25 mouse cellular contexts compared by ENCODE assay signal in the genomic region with DNA sequence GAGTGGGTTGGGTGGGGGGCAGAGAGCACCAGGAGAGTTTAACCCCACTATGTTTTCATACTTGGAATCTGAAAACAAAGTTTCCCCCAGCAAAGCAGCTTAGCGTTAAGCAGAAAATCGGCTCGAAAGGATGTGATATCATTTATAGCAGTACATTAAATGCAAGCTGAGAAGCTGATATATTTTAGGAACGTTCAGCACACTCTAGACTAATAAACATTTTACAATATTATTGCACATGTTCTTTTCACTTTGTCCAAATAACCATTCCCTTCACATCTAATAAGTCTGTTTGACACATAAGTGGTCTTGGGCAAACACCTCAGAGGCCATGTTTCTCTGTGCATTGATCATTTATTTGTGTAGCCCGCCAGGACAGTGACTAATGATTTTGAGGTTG. TPM values are rescaled to one million over a fixed set of nuclear protein-coding genes. Genes with fewer than 3 reads are reported as not detected.
DNase-seq lines count a peak whose midpoint lies in the region; ATAC-seq lines count a peak whose summit lies in the region.
"Had no signal": no experiment of that assay in that cellular context is flagged by ENCODE, and none has a peak within 500 bp of the region (broad histone marks: within the 10 kb centered on the region; RNA-seq: fewer than 3 reads in every experiment).

No protein-coding gene starts in this region.

- H3K4me2 ChIP-seq in limb, embryonic 12.5 days = no peak overlapping the region
- peak overlapping the region; percentile 17; the same call in 1 of the 2 replicates for H3K4me2 ChIP-seq in limb, embryonic 13.5 days (replicated peaks)
- no peak overlapping the region for H3K4me2 ChIP-seq in limb, embryonic 15.5 days
- H3K4me2 ChIP-seq in midbrain, embryonic 11.5 days = no peak overlapping the region
- H3K4me2 ChIP-seq: embryonic facial prominence, embryonic 12.5 days; forebrain, embryonic 13.5 days; forebrain, embryonic 15.5 days had no signal

- peak; percentile 35; the same call in 1 of the 2 replicates for ATAC-seq in limb, embryonic 12.5 days (ENCODE audit: insufficient number of reproducible peaks, insufficient read depth, low FRiP score, low TSS enrichment, low read depth)
- ATAC-seq in limb, embryonic 13.5 days (ENCODE audit: low FRiP score, low read depth) = peak; percentile 57; the same call in 1 of the 2 replicates
- ATAC-seq in limb, embryonic 15.5 days (ENCODE audit: insufficient number of reproducible peaks, low FRiP score, low TSS enrichment, low read depth) = no peak
- ATAC-seq in midbrain, embryonic 11.5 days (ENCODE audit: low FRiP score) = no peak
- ATAC-seq: activated CD4-positive, CD25-positive, alpha-beta regulatory T cell, adult 4 months; CD4-positive, CD25-positive, alpha-beta regulatory T cell, adult 4 months; forebrain, embryonic 13.5 days; forebrain, embryonic 15.5 days; Patski had no signal

- H3K9ac ChIP-seq in limb, embryonic 12.5 days (replicated peaks) = no peak overlapping the region
- H3K9ac ChIP-seq in limb, embryonic 13.5 days = no peak overlapping the region
- no peak overlapping the region for H3K9ac ChIP-seq in limb, embryonic 15.5 days
- no peak overlapping the region for H3K9ac ChIP-seq in midbrain, embryonic 11.5 days (ENCODE audit: low read length)
- H3K9ac ChIP-seq: embryonic facial prominence, embryonic 12.5 days; forebrain, embryonic 13.5 days; forebrain, embryonic 15.5 days had no signal

- H3K27ac ChIP-seq in limb, embryonic 12.5 days = peak overlapping the region; percentile 59
- H3K27ac ChIP-seq in limb, embryonic 10.5 days = no peak overlapping the region
- H3K27ac ChIP-seq in limb, embryonic 13.5 days = peak overlapping the region; percentile 70; the same call in 1 of the 2 replicates
- peak overlapping the region; percentile 38; the same call in 1 of the 2 replicates for H3K27ac ChIP-seq in limb, embryonic 15.5 days
- H3K27ac ChIP-seq in midbrain, embryonic 11.5 days (ENCODE audit: low read depth, low read length) = no peak overlapping the region
- H3K27ac ChIP-seq: embryonic facial prominence, embryonic 10.5 days; embryonic facial prominence, embryonic 12.5 days; forebrain, embryonic 13.5 days; forebrain, embryonic 15.5 days had no signal

- peaks cover 12% of the 10 kb centered on the region; the same call in 1 of the 2 replicates for H3K4me1 ChIP-seq in limb, embryonic 12.5 days (replicated peaks)
- no peaks in the 10 kb centered on the region for H3K4me1 ChIP-seq in limb, embryonic 10.5 days
- peaks cover 21% of the 10 kb centered on the region for H3K4me1 ChIP-seq in limb, embryonic 13.5 days
- peaks cover 7% of the 10 kb centered on the region; the same call in 1 of the 2 replicates for H3K4me1 ChIP-seq in limb, embryonic 15.5 days
- no peaks in the 10 kb centered on the region for H3K4me1 ChIP-seq in midbrain, embryonic 11.5 days (ENCODE audit: control insufficient read depth, insufficient read depth, low read length)
- H3K4me1 ChIP-seq: embryonic facial prominence, embryonic 10.5 days; embryonic facial prominence, embryonic 12.5 days; forebrain, embryonic 13.5 days; forebrain, embryonic 15.5 days had no signal

- H3K4me3 ChIP-seq in limb, embryonic 12.5 days (replicated peaks) = no peak overlapping the region
- no peak overlapping the region for H3K4me3 ChIP-seq in limb, embryonic 10.5 days
- H3K4me3 ChIP-seq in limb, embryonic 13.5 days = no peak overlapping the region
- H3K4me3 ChIP-seq in limb, embryonic 15.5 days = no peak overlapping the region
- H3K4me3 ChIP-seq in midbrain, embryonic 11.5 days (ENCODE audit: low read depth, low read length) = no peak overlapping the region
- H3K4me3 ChIP-seq: embryonic facial prominence, embryonic 10.5 days; embryonic facial prominence, embryonic 12.5 days; forebrain, embryonic 13.5 days; forebrain, embryonic 15.5 days had no signal

- H3K9me3 ChIP-seq in limb, embryonic 12.5 days = no peaks in the 10 kb centered on the region
- no peaks in the 10 kb centered on the region for H3K9me3 ChIP-seq in limb, embryonic 10.5 days (replicated peaks)
- H3K9me3 ChIP-seq in limb, embryonic 13.5 days = no peaks in the 10 kb centered on the region
- no peaks in the 10 kb centered on the region for H3K9me3 ChIP-seq in limb, embryonic 15.5 days
- H3K9me3 ChIP-seq in midbrain, embryonic 11.5 days (ENCODE audit: control insufficient read depth, low read length) = no peaks in the 10 kb centered on the region
- H3K9me3 ChIP-seq: embryonic facial prominence, embryonic 10.5 days; embryonic facial prominence, embryonic 12.5 days; forebrain, embryonic 13.5 days; forebrain, embryonic 15.5 days had no signal

- 56% methylated on average over 5 of the region's 5 CpGs for WGBS in limb, embryonic 12.5 days
- WGBS in limb, embryonic 10.5 days = 88% methylated on average over 5 of the region's 5 CpGs
- 32% methylated on average over 5 of the region's 5 CpGs for WGBS in limb, embryonic 13.5 days
- 41% methylated on average over 5 of the region's 5 CpGs for WGBS in limb, embryonic 15.5 days
- WGBS in midbrain, embryonic 11.5 days = 87% methylated on average over 5 of the region's 5 CpGs

- DNase-seq in limb, embryonic 10.5 days (ENCODE audit: low spot score) = no peak
- no peak for DNase-seq in midbrain, embryonic 11.5 days (ENCODE audit: low spot score, missing footprints)
- DNase-seq: adrenal gland, adult 8-10 months; adrenal gland, postnatal 14 days; adrenal gland, postnatal 36 days; B cell, adult 2 months; cerebellum, adult 11-12 months; cerebellum, adult 2 months; cerebellum, adult 9-10 months; cerebellum, postnatal 10 days; cerebellum, postnatal 25 days had no signal

- peaks cover 35% of the 10 kb centered on the region for H3K27me3 ChIP-seq in limb, embryonic 12.5 days
- H3K27me3 ChIP-seq in limb, embryonic 10.5 days (ENCODE audit: low read depth, poor library complexity, severe bottlenecking) = peaks cover 68% of the 10 kb centered on the region
- peaks cover 40% of the 10 kb centered on the region for H3K27me3 ChIP-seq in limb, embryonic 13.5 days
- peaks cover 32% of the 10 kb centered on the region for H3K27me3 ChIP-seq in limb, embryonic 15.5 days
- no peaks in the 10 kb centered on the region for H3K27me3 ChIP-seq in midbrain, embryonic 11.5 days (ENCODE audit: control insufficient read depth, insufficient read depth, low read length)
- H3K27me3 ChIP-seq: Patski had no signal

- no peaks in the 10 kb centered on the region for H3K36me3 ChIP-seq in limb, embryonic 12.5 days
- H3K36me3 ChIP-seq in limb, embryonic 10.5 days = no peaks in the 10 kb centered on the region
- H3K36me3 ChIP-seq in limb, embryonic 13.5 days = no peaks in the 10 kb centered on the region
- no peaks in the 10 kb centered on the region for H3K36me3 ChIP-seq in limb, embryonic 15.5 days
- no peaks in the 10 kb centered on the region for H3K36me3 ChIP-seq in midbrain, embryonic 11.5 days (ENCODE audit: control insufficient read depth, insufficient read depth, low read length)
- H3K36me3 ChIP-seq: embryonic facial prominence, embryonic 10.5 days; embryonic facial prominence, embryonic 12.5 days; forebrain, embryonic 15.5 days; G1E had no signal

RNA-seq across cellular contexts. Expression of gene Gm12830, which starts 17.4 kb away (rescaled TPM):
- not detected in 2 replicates for polyA plus RNA-seq in limb, embryonic 12.5 days (2016; fragmentation: Nextera tagmentation; extraction: Ambion mirVana)
- polyA plus RNA-seq in limb, embryonic 10.5 days (2016; fragmentation: Nextera tagmentation; extraction: Ambion mirVana) = not detected in 2 replicates
- not detected in 2 replicates for polyA plus RNA-seq in limb, embryonic 13.5 days (2015; fragmentation: Nextera tagmentation; extraction: Ambion mirVana)
- polyA plus RNA-seq in limb, embryonic 15.5 days (2015; fragmentation: Nextera tagmentation; extraction: Ambion mirVana) = not detected in 2 replicates
- polyA plus RNA-seq in midbrain, embryonic 11.5 days (2014; fragmentation: Nextera tagmentation; extraction: Ambion mirVana) = not detected in 2 replicates
- polyA plus RNA-seq: activated CD4-positive, CD25-positive, alpha-beta regulatory T cell, adult 4 months; CD4-positive, CD25-positive, alpha-beta regulatory T cell, adult 4 months; cerebellum, adult 2 months; cortical plate, adult 2 months; embryonic facial prominence, embryonic 10.5 days; embryonic facial prominence, embryonic 12.5 days; embryonic facial prominence, embryonic 14.5 days; forebrain, embryonic 11.5 days; forebrain, embryonic 13.5 days; forebrain, embryonic 15.5 days; G1E; Patski had no signal

Comparison
In these comparisons a context has a peak if more than half of its experiments do, and no peak if none do; other contexts are left out.
1. ATAC-seq: peak in limb, embryonic 12.5 days (single experiment) and limb, embryonic 13.5 days (single experiment); none in limb, embryonic 15.5 days (single experiment) and midbrain, embryonic 11.5 days (single experiment).
2. H3K27ac ChIP-seq: peak in limb, embryonic 12.5 days (single experiment), limb, embryonic 13.5 days (single experiment) and limb, embryonic 15.5 days (single experiment); none in limb, embryonic 10.5 days (single experiment) and midbrain, embryonic 11.5 days (single experiment).